Mouse (Mus musculus): ENCODE results near the gene Arf5.

DNA sequence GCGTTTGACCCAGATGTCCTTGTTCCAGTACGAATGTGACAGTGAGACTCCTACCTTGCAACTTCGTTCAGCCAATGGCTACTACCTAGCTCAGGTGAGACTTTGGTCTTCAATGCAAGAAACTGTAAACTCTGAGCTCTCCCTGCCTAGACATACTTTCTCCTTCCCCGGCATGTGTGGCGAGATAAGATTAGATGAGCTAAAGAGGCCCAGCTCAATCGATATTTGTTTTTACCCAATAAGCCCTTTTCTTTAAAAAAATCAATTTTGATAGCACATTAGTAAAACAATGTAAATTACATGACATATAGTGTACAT, 8.1 kb downstream of the Arf5 start:
- TF ChIP-seq POLR2A (IDR thresholded peaks at IDR 0.05; ENCODE audit: low read depth, low read length) (no peak), CTCF (IDR thresholded peaks at IDR 0.05; ENCODE audit: extremely low read depth, insufficient read depth, insufficient read length, insufficient replicate concordance) (no peak)

All from spleen, adult 2 months (tissue).